Mouse (Mus musculus): Measurements from ENCODE around the gene Kctd20.

DNA sequence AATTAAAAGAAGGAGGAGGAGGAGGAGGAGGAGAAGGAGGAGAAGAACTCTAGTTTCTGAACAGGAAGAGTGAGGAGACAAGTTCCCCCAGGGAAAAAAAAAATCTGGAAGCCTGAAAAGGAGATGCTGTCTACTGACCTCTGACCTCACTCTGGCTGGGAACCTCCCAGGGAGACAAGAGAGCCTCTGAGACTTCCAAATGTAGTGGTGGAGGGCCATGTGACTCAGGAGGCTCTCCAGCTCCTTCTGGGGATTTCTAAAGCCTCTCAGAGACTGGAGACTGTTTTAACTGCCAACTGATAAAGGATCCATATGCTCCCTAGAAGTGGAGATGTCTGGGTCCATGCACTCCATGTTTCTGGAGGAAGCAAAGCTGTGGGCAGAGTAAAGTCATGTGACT, 62.5 kb downstream of the Kctd20 start:
- TF ChIP-seq CTCF (IDR thresholded peaks at IDR 0.05; ENCODE audit: insufficient read depth, low read depth, low read length) = no peak
- TF ChIP-seq POLR2A (IDR thresholded peaks at IDR 0.05; ENCODE audit: insufficient read depth, low read depth, low read length) = no peak
